Mouse (Mus musculus) C2C12 (cell line): ENCODE measurements at regions not wholly inside any gene's neighbourhood (a gene's known extent, or its start where the extent isn't known, plus 50 kb on each side); places are given as distances from the start of the nearest gene placed in this dataset.

Experiments used
- H3K27me3 ChIP-seq: one replicate; pipeline ENCODE4 v1.6.1; 2011; ENCODE audit not compliant: control insufficient read depth, insufficient read depth, insufficient read length
- H3K36me3 ChIP-seq: one replicate; pipeline ENCODE4 v1.6.1; 2011; ENCODE audit not compliant: control insufficient read depth, insufficient read depth
- H3K4me3 ChIP-seq: one replicate; pipeline ENCODE4 v1.5.1; 2011; ENCODE audit warnings: mild to moderate bottlenecking, control low read depth; ENCODE audit not compliant: poor library complexity, insufficient read depth, severe bottlenecking
- H3K79me2 ChIP-seq: one replicate; pipeline ENCODE4 v1.6.1; 2011; ENCODE audit not compliant: control insufficient read depth, insufficient read depth
- H3K79me3 ChIP-seq: one replicate; pipeline ENCODE4 v1.6.1; 2011; ENCODE audit warnings: low read depth, control low read depth
- H3ac ChIP-seq: one replicate; pipeline ENCODE3; 2011; ENCODE audit warnings: low read depth; ENCODE audit not compliant: control insufficient read depth, insufficient read length
- CEBPB ChIP-seq: IDR thresholded peaks from one replicate; pipeline ENCODE4 v1.6.1; 2011; ENCODE audit warnings: low read depth, mild to moderate bottlenecking, control low read depth, moderate library complexity
- CTCF ChIP-seq: IDR thresholded peaks from one replicate; pipeline ENCODE4 v1.5.1; 2011; ENCODE audit not compliant: control insufficient read depth, insufficient read depth, insufficient read length
- FOSL1 ChIP-seq: IDR thresholded peaks from one replicate; pipeline ENCODE4 v1.8.0; 2011; ENCODE audit warnings: mild to moderate bottlenecking, low read length; ENCODE audit not compliant: poor library complexity, insufficient read depth, severe bottlenecking
- MAX ChIP-seq: IDR thresholded peaks from one replicate; pipeline ENCODE4 v1.6.1; 2011; ENCODE audit warnings: mild to moderate bottlenecking, control low read depth
- MYOD1 ChIP-seq: IDR thresholded peaks from one replicate; pipeline ENCODE4 v1.6.1; 2011; ENCODE audit warnings: low read depth; ENCODE audit not compliant: control insufficient read depth, insufficient read length
- MYOG ChIP-seq: IDR thresholded peaks from one replicate; pipeline ENCODE4 v1.6.1; 2011; ENCODE audit not compliant: control insufficient read depth, insufficient read length; ENCODE audit errors: extremely low read depth
- USF1 ChIP-seq: IDR thresholded peaks from one replicate; pipeline ENCODE4 v1.6.1; 2011; ENCODE audit warnings: low read depth, mild to moderate bottlenecking, control low read depth, moderate library complexity

DNA sequence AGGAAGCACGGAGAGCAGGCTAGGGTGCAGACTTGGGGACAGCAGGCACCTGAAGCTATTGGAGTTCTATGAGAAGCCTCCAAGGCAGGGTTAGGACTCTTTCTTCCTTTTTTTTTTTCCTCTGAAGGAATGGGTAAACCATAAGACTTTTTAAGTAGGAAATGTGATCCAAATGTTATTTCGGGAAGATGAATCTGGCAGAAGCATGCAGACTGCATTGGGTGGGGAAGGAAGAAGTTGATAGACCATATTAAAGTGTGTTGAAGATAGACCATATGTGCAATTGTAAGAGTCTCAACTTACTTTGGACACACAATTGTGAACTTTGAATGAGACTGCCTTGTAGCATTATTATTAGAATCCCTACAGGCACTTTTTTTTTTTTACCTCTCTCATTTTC lies 304.5 kb downstream of the Ndfip2 start:
- H3ac ChIP-seq = no peak overlapping the region
- no peak overlapping the region for H3K4me3 ChIP-seq
- no peak for TF ChIP-seq CTCF
- H3K27me3 ChIP-seq = no peaks in the 10 kb centered on the region
- H3K79me3 ChIP-seq = no peaks in the 10 kb centered on the region
- no peaks in the 10 kb centered on the region for H3K36me3 ChIP-seq
- no peaks in the 10 kb centered on the region for H3K79me2 ChIP-seq

DNA sequence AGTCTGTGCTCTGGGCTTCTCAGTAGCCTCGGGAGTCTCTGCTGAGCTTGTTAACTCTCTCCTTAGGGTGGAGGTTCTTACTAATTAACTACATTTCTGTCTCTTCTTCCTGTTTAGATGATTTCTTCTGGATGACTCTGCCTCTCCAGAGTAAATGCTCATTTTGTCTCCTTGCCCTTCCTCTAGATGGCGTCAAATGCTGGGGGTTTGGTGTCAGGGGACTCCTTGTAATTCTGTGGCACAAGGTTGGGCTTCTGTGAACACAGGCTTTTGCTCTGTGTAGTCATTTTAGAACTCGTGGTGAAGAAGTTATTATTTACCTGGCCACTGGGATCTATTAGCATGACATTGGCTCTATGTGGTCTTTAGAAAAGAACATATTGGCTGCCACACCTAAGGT lies 298.4 kb downstream of the Ndfip2 start:
- H3K36me3 ChIP-seq = no peaks in the 10 kb centered on the region

DNA sequence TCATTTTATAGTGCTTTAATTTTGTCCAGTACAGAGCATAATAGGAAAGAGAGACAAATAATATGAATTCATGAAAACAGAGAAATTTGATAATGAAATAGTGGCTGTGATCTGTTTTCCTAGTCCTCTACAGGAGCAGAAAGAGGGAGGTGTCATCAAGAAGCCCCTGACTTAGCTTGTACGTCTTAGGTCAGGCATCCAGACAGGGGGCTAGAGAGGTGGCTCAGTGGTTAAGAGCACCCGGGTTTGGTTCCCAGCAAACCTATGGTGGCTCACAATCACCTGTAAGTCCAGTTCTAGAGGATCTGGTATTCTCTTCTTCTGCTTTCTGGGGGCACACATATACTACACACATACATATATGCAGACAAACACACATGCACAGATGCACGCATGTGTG lies 285.7 kb downstream of the Ndfip2 start:
- TF ChIP-seq MYOD1 (no peak), USF1 (no peak), MYOG (no peak), CEBPB (no peak), CTCF (no peak), FOSL1 (no peak), MAX (no peak)
- Histone ChIP-seq H3K36me3 (no peaks in the 10 kb centered on the region), H3ac (no peak overlapping the region), H3K27me3 (no peaks in the 10 kb centered on the region), H3K79me3 (no peaks in the 10 kb centered on the region), H3K4me3 (no peak overlapping the region), H3K79me2 (no peaks in the 10 kb centered on the region)

More for the DNA sequence above, 298.4 kb downstream of the Ndfip2 start:
- Histone ChIP-seq H3K79me2 (no peaks in the 10 kb centered on the region), H3K79me3 (no peaks in the 10 kb centered on the region), H3K4me3 (no peak overlapping the region), H3ac (no peak overlapping the region), H3K27me3 (no peaks in the 10 kb centered on the region)
- TF ChIP-seq FOSL1 (no peak), CEBPB (no peak), MYOG (no peak), USF1 (no peak), MAX (no peak), CTCF (no peak), MYOD1 (no peak)

DNA sequence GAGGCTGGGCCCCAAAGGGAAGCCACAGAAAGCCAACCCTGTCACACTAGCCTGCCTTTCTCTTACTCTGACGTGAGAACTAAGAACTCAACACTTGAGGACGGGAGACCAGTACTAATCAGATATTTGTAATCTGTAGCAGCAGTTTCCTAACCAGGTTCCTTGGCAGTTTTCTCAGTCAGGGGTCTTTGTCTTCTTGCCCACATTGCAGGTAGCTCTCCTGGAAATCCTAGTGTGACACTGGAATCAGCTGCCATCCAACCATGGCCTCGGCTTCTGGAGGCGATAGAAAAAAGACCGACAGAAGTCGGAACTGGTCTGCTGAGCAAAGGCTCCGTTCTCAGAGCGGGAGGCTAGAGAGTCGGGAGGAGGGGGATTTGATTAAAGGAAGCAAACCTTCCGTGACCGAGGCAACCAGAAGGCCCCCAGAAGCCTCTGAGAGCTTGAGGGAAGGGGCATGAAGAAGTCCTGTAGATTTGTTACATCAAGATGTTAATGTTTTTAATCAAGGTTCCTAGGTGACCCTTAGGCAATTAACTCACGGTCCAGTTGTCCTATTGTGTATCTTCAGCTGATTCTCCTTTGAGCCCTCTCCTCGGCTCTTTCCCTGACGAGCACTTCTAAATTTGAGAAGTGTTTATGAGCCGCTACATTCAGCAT lies 284.2 kb downstream of the Ndfip2 start:
- Histone ChIP-seq H3K27me3 (no peaks in the 10 kb centered on the region), H3K4me3 (no peak overlapping the region), H3K79me2 (no peaks in the 10 kb centered on the region), H3K79me3 (no peaks in the 10 kb centered on the region), H3K36me3 (no peaks in the 10 kb centered on the region), H3ac (no peak overlapping the region)
- TF ChIP-seq CTCF (no peak), CEBPB (no peak), USF1 (no peak), MYOG (no peak), MAX (no peak), MYOD1 (no peak), FOSL1 (no peak)

DNA sequence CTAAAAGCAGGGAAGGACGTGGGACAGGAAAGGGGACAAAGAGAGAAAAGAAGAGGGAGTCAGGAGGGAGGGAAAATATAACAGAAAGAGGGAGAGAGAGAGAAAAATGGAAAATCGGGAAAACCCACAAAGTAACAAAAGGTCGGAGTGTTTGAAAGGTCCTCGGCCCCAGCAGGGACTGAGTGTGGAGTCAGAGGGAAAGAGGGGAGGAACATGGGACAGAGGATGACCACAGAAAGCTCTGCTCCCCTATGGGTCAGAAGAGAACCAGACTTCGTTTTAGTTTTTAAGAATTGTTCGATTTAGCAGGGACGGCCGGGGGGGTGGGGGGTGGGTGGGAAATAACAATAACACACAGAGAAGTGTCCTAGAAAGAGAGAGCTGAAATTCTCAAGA lies 283.7 kb downstream of the Ndfip2 start:
- TF ChIP-seq MYOD1 (no peak), CEBPB (no peak), CTCF (no peak), MAX (no peak), USF1 (no peak), FOSL1 (no peak), MYOG (no peak)

DNA sequence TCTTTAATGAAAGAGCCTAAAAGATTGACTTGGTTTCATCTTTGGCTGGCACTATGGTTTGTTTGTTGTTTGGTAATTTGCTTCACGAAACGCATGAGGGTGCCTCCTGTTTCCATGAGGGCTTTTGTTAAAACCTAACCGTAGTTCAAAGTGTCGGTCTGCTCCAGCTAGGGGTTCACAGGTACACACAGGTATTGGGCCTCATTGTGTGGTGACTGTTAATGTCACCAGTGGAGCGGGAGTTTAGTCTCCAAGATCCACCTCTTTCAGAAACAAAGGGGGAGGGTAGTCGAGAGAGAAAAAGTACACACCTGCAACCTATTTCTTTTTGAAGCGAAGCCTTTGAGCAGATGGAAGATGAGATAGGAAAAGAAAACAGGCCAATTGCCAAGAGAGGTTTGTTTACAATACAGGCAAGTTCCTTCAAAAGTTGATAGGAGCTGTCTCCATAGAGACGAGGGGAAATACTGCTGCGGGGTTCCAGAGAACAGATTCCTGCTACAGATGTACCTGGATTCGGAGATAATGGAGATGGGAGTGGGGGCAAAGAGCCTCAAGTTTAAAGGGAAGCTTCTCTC lies 273.9 kb downstream of the Ndfip2 start:
- Histone ChIP-seq H3K36me3 (no peaks in the 10 kb centered on the region), H3K27me3 (no peaks in the 10 kb centered on the region), H3K4me3 (no peak overlapping the region), H3K79me2 (no peaks in the 10 kb centered on the region), H3K79me3 (no peaks in the 10 kb centered on the region), H3ac (no peak overlapping the region)
- no peak for TF ChIP-seq MAX
- TF ChIP-seq USF1 = no peak
- TF ChIP-seq FOSL1 = no peak
- no peak for TF ChIP-seq CTCF
- no peak for TF ChIP-seq MYOG

More for the DNA sequence above, 283.7 kb downstream of the Ndfip2 start:
- H3K79me2 ChIP-seq = no peaks in the 10 kb centered on the region
- no peak overlapping the region for H3K4me3 ChIP-seq
- no peaks in the 10 kb centered on the region for H3K36me3 ChIP-seq
- H3K79me3 ChIP-seq = no peaks in the 10 kb centered on the region
- H3ac ChIP-seq = no peak overlapping the region
- H3K27me3 ChIP-seq = no peaks in the 10 kb centered on the region
